Mouse (Mus musculus): ENCODE measurements around the gene Igsf3. TPM values are rescaled to one million over a fixed set of nuclear protein-coding genes. Genes with fewer than 3 reads are reported as not detected.

The Igsf3 gene
- polyA plus RNA-seq, 1 experiment from 2014 or later = 22.7 TPM

DNA sequence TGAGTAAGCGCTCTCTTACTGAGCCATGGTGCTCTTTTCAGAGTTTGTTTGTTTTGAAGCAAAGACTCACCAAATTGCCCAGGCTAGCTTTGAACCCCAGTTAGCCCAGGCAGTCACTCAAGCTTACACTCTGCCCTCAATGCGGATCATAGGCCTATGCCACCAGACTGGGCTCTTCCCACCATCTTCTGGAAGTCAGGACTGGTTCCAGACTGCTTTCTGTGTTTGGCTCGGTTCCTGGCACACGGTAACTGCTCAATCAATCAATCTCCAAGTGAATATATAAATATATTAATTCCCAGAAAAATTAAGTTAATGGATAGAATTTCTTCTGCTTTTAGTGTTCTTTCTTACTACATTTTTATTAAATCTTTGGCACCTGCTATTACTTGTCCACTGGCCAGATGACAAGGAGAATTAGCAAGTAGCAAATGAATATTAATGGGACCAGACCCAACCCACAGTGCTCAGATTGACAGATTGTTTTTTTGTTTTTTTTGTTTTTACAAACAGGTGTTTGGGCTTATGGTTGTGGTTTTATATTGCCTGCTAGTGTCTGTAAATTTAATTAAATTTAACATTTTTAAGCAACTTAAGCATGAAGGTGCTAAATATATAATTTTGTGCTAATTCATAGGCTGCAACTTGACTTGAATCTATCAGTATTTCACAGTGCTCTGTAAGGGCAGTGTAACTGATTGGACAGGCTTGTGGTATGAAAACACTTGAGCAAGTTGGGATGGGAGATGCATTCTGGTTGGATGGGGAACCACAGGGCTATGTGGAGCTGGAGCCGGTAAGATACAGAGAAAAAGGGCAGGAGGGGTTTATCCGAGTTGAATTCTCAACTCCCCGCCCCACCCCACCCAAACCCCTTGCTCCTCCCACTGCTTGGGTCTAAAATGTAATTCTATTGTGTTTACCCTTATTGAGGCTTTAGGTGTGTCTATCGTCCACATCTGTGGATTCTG, 20.0 kb upstream of the Igsf3 start:
- WGBS = 82% methylated on average over 8 of the region's 8 CpGs

DNA sequence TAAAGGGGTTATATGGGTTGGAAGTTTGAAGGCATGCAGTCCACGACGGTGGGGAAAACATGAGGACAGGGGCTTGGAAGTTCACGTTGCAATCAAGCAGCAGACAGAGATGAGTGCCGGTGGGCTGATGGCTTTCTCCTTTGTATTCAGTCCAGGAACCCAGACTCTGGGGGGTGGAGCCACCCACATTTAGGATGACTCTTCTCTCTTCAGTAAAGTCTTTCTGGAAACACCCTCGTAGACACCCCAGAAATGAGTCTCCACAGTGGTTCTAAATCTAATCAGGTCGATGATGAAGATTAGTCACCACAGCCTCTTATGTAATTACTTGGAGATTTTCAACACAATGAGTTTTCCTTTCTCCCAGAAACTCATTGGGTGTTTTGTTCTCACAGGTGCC, 16.1 kb upstream of the Igsf3 start:
- Histone ChIP-seq H3K4me1 (peaks cover 31% of the 10 kb centered on the region), H3K27me3 (ENCODE audit: low read depth, poor library complexity, severe bottlenecking) (no peaks in the 10 kb centered on the region), H3K36me3 (no peaks in the 10 kb centered on the region), H3K27ac (replicated peaks) (no peak overlapping the region), H3K9me3 (replicated peaks) (no peaks in the 10 kb centered on the region), H3K4me3 (no peak overlapping the region)
- DNase-seq (ENCODE audit: low spot score) = no peak
- WGBS = 87% methylated on average over 6 of the region's 6 CpGs

More for the DNA sequence above, 20.0 kb upstream of the Igsf3 start:
- H3K36me3 ChIP-seq = no peaks in the 10 kb centered on the region
- no peaks in the 10 kb centered on the region; the same call in 1 of the 2 replicates for H3K9me3 ChIP-seq (replicated peaks)
- no peak overlapping the region for H3K4me3 ChIP-seq
- peak overlapping the region; percentile 61; the same call in 1 of the 2 replicates for H3K27ac ChIP-seq (replicated peaks)
- DNase-seq (ENCODE audit: low spot score) = no peak
- no peaks in the 10 kb centered on the region for H3K27me3 ChIP-seq (ENCODE audit: low read depth, poor library complexity, severe bottlenecking)
- peaks cover 13% of the 10 kb centered on the region; the same call in 1 of the 2 replicates for H3K4me1 ChIP-seq

DNA sequence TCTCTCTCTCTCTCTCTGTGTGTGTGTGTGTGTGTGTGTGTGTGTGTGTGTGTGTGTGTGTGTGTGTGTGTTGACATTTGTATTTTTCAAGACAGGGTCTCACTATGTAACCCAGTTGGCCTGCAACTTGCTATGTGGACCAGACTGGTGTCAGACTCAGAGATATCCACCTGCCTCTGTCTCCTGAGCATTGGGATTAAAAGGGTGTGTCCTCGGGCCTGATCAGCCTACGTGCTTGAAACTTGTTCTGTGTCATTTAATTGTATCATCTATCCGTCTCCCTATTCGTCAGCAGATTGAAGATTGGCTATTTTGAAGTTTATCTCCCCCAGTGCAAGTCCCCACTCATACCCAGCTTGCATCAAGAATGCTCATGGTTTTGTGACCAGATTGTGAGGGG, 14.5 kb upstream of the Igsf3 start:
- H3K27me3 ChIP-seq (ENCODE audit: low read depth, poor library complexity, severe bottlenecking) = no peaks in the 10 kb centered on the region
- H3K4me1 ChIP-seq = peaks cover 37% of the 10 kb centered on the region
- no peak overlapping the region for H3K27ac ChIP-seq (replicated peaks)
- no peak overlapping the region for H3K4me3 ChIP-seq
- 93% methylated on average over 4 of the region's 4 CpGs for WGBS
- no peaks in the 10 kb centered on the region for H3K9me3 ChIP-seq (replicated peaks)
- H3K36me3 ChIP-seq = no peaks in the 10 kb centered on the region
- DNase-seq (ENCODE audit: low spot score) = no peak

DNA sequence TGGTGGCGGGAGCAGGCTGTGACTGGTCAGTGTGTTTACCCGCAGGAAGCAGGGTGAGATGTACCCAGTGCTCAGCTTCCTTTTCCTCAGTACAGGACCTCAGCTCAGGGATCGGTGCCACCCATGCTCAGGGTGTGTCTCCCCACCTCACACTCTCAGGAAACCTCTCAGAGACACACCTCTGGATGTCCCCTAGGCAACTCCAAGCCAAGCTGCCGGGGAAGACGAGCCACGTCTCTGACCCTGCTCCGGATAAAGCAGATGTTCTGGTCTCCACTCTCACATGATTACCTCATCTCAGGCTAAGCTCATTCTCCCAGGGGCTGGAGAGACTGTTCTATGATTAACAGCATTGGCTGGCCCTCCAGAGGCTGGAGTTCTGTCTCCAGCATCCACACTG, 13.3 kb upstream of the Igsf3 start:
- H3K27me3 ChIP-seq (ENCODE audit: low read depth, poor library complexity, severe bottlenecking) = peaks cover 2% of the 10 kb centered on the region; the same call in 1 of the 2 replicates
- H3K4me3 ChIP-seq = no peak overlapping the region
- 82% methylated on average over 7 of the region's 7 CpGs for WGBS
- no peaks in the 10 kb centered on the region for H3K36me3 ChIP-seq
- H3K9me3 ChIP-seq (replicated peaks) = no peaks in the 10 kb centered on the region
- H3K27ac ChIP-seq (replicated peaks) = no peak overlapping the region
- DNase-seq (ENCODE audit: low spot score) = no peak
- peaks cover 37% of the 10 kb centered on the region for H3K4me1 ChIP-seq

DNA sequence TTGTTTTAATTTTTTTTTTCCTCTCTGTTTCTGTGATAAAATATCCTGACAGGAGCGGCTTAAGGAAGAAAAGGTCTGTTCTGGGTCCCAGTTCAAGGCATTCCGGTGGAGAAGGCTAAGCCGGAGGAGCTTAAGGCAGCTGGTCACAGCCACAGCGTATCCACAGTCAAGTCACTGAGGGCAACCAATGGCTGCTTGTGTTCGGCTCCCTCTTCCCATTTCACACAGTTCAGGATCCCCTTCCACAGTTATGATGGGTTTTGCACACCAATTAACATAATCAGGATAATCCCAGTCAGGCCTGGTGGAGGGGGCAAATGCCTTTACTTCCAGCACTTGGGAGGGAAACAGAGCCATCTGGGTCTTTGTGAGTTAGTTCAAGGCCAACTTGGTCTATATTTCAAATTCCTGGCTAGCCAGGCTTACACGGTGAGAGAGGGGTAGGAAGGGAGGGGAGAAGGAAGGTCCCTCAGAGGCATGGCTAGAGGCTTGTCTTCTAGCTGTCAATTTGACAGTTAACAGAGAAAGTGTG, 11.7 kb upstream of the Igsf3 start:
- 24% methylated on average over 6 of the region's 6 CpGs for WGBS
- Histone ChIP-seq H3K9me3 (replicated peaks) (no peaks in the 10 kb centered on the region), H3K27ac (replicated peaks) (peak overlapping the region; percentile 74), H3K4me1 (peaks cover 37% of the 10 kb centered on the region), H3K4me3 (no peak overlapping the region), H3K27me3 (ENCODE audit: low read depth, poor library complexity, severe bottlenecking) (peaks cover 4% of the 10 kb centered on the region; the same call in 1 of the 2 replicates), H3K36me3 (no peaks in the 10 kb centered on the region)
- peak; percentile 60 for DNase-seq (ENCODE audit: low spot score)

DNA sequence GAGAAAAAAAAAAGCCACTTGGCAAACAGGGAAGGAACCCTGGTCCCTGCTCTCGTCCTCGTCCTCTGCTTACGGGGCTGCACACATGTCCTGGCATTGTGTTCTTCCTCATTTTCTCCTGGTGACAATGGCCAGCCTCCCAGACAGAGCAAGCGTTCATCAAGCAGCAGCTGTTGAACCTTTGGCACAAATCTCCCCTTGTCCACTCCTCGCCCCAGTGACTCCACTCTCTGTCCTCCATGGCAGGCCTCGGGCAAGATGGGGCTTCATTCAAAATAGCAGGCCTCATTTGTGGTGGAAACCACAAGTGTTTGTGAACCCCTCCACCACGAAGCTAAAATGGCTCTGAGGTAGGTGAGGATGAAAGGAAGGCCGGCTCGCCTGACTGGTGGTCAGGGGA, 11.0 kb upstream of the Igsf3 start:
- peaks cover 4% of the 10 kb centered on the region; the same call in 1 of the 2 replicates for H3K27me3 ChIP-seq (ENCODE audit: low read depth, poor library complexity, severe bottlenecking)
- no peak overlapping the region for H3K4me3 ChIP-seq
- H3K4me1 ChIP-seq = peaks cover 37% of the 10 kb centered on the region
- H3K36me3 ChIP-seq = no peaks in the 10 kb centered on the region
- peak; percentile 26 for DNase-seq (ENCODE audit: low spot score)
- 55% methylated on average over 9 of the region's 9 CpGs for WGBS
- H3K9me3 ChIP-seq (replicated peaks) = no peaks in the 10 kb centered on the region
- H3K27ac ChIP-seq (replicated peaks) = peak overlapping the region; percentile 74

DNA sequence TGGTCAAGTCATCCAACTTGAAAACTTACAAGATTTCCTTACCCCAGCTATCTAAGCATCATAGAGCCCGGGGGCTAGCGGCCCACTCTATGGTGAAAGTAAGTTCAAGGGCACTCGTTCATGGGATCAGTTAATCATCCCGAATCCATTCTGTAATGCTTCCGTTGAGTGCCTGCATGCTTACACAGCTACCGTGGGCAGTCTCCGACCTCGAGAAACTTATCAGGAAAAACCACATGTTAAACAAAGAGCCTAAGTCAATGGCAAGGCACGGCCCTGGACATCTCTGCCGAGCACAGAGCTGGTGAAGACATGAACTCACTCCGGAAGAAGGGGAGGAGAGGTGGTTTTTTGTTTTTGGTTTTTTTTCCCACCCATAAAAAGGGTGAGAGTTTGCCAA, 9.5 kb upstream of the Igsf3 start:
- 79% methylated on average over 11 of the region's 11 CpGs for WGBS
- H3K27me3 ChIP-seq (ENCODE audit: low read depth, poor library complexity, severe bottlenecking) = peaks cover 9% of the 10 kb centered on the region; the same call in 1 of the 2 replicates
- peaks cover 39% of the 10 kb centered on the region for H3K4me1 ChIP-seq
- no peaks in the 10 kb centered on the region for H3K36me3 ChIP-seq
- no peak for DNase-seq (ENCODE audit: low spot score)
- H3K9me3 ChIP-seq (replicated peaks) = no peaks in the 10 kb centered on the region
- H3K4me3 ChIP-seq = no peak overlapping the region
- 0 out of 2 replicates have a peak overlapping the region, but pooled peaks have one; percentile 74 for H3K27ac ChIP-seq (replicated peaks)

DNA sequence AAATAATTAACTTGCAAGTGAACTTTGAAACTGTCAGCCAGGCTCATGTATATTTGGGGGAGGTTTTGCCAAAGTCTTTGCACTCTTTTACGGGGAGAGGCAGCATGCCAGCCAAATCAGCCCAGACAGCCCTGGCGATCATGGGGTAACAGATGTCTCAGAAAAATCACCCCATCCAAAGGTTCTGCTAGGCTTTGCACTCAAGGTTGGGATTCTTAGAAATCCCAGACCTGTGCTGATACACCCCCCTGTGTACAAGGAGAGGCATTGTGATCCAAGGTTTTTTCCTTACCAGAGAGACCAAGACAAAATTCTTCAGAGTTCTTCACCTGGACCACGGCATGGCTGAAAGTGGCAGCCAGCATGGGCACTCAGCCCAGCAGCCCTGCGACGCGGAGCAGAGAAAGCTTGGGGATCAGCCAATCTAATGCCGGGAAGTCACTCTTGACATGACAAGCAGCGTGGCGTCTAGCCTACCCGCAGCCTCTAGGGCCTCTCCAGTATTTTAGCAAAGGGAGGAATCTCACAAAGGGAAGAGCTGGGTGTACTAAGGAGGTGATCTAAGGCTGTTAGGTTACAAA, 7.5 kb upstream of the Igsf3 start:
- H3K4me3 ChIP-seq = no peak overlapping the region
- no peaks in the 10 kb centered on the region for H3K36me3 ChIP-seq
- no peak for DNase-seq (ENCODE audit: low spot score)
- H3K9me3 ChIP-seq (replicated peaks) = no peaks in the 10 kb centered on the region
- peaks cover 19% of the 10 kb centered on the region; the same call in 1 of the 2 replicates for H3K27me3 ChIP-seq (ENCODE audit: low read depth, poor library complexity, severe bottlenecking)
- no peak overlapping the region for H3K27ac ChIP-seq (replicated peaks)
- WGBS = 65% methylated on average over 10 of the region's 10 CpGs
- peaks cover 33% of the 10 kb centered on the region for H3K4me1 ChIP-seq

DNA sequence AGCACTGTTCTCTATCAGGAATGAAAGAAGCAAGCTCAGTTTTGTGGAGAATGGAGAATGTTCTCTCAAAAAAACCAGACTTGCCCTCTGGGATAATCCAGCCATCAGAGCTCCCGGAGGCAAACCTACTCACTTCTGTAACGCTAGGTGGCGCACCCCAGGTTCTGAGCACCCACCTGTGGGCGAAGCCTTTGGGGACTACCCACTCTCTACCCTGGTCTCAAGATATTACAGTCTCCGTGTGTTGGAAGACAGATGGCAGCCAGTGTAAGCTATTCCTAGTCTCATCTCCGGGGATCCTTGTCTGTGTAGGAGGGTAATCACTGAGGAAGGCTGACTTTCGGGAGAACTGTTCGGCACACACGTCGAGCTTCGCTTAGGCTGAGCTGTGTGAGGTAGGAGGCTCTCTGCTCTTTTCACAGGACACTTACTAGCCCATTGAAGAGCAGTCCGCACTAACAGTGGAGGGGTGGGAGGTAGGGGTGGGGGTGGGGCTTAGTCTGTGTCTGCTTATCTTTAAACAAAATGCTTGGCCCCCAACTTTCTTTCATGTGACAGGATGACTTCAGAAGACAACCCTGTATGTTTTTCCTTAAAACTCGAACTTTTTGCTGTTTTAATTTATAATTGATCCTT, 4.4 kb upstream of the Igsf3 start:
- 40% methylated on average over 13 of the region's 13 CpGs for WGBS
- peaks cover 34% of the 10 kb centered on the region for H3K27me3 ChIP-seq (ENCODE audit: low read depth, poor library complexity, severe bottlenecking)
- peaks cover 22% of the 10 kb centered on the region for H3K4me1 ChIP-seq
- H3K36me3 ChIP-seq = no peaks in the 10 kb centered on the region
- no peaks in the 10 kb centered on the region for H3K9me3 ChIP-seq (replicated peaks)
- DNase-seq (ENCODE audit: low spot score) = peak; percentile 44
- H3K27ac ChIP-seq (replicated peaks) = no peak overlapping the region
- no peak overlapping the region for H3K4me3 ChIP-seq

DNA sequence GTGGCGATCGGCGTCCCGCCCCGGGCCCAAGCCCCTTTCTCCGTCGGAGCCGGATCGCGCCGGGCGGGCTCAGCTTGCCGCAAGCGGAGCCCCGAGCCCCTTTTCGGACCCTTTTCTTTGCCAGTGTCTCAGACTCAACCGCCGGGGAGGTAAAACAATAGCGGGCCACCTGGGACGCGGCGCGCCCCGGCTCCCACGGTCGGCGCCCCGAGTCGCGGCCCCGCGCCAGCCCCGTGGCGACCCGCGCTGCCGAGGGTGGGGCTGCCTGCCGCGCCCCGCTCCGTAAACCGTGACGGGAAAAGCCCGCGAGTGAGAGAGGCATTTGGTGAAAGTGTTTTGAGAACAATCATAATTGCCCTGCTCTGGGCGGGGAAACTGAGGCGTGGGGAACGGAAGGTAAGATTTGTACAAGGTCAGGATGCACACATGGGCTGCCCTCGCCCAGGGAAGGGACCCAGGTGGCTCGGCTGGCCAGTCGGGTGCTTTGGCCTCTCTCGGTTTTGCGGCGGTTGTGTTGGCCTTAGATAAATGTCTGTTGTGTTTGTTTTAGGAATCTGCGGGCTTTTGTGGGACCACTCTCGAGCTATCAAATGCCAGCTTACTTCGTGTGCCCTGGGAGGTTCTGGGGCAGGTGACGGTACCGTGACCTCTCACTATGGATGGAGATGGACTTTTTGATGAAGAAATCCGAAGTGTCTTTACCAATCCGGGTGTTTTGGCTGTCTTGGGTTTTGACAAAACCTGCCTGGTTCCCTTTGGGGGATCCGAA, 557 bp downstream of the Igsf3 start:
- DNase-seq (ENCODE audit: low spot score) = no peak
- no peaks in the 10 kb centered on the region for H3K9me3 ChIP-seq (replicated peaks)
- peaks cover 69% of the 10 kb centered on the region for H3K4me1 ChIP-seq
- H3K27ac ChIP-seq (replicated peaks) = peak overlapping the region; percentile 91
- under 1% methylated on average over 62 of the region's 62 CpGs for WGBS
- H3K36me3 ChIP-seq = no peaks in the 10 kb centered on the region
- H3K27me3 ChIP-seq (ENCODE audit: low read depth, poor library complexity, severe bottlenecking) = peaks cover 40% of the 10 kb centered on the region
- peak overlapping the region; percentile 92 for H3K4me3 ChIP-seq

DNA sequence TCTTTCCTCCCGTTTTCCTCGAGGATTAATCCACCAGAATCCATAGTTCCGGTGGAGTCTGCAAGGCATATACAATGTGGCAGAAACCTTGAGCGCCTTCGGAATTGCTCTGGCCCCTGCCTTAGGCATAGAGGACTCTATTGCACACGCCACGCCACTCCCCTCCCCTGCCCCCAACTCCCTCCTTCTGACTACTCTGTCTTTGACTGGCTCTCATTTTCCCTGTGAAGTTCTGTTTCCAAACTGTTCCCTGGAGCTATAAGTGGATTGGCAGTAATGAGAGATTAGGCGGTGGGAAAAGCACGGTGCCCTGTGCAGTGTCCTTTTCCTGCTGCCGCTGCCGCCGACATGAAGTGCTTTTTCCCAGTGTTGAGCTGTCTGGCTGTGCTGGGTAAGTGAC, 1.2 kb downstream of the Igsf3 start:
- Histone ChIP-seq H3K27me3 (ENCODE audit: low read depth, poor library complexity, severe bottlenecking) (peaks cover 40% of the 10 kb centered on the region), H3K27ac (replicated peaks) (peak overlapping the region; percentile 91), H3K36me3 (no peaks in the 10 kb centered on the region), H3K4me3 (peak overlapping the region; percentile 92), H3K4me1 (peaks cover 74% of the 10 kb centered on the region), H3K9me3 (replicated peaks) (no peaks in the 10 kb centered on the region)
- peak; percentile 48 for DNase-seq (ENCODE audit: low spot score)
- WGBS = under 1% methylated on average over 12 of the region's 12 CpGs

DNA sequence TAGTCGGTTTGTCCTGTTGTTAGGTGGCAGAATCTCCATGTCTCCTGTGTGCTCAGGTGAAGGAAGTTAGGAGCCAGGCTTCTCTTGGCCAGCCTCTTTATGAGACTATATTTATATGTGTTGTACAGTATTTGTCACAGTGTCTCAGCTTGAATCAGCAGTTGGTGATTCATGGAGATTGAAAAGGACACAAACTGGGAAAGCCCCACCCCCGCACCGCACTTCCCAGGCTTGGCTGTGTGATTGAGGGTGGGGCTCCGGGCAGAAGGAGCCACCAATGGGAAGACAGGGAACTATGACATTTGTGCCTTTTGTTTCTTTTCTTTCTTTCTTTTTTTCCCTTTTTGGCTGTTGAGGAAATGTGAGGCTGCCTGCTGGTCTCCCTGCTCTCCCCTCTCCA, 2.9 kb downstream of the Igsf3 start:
- H3K27me3 ChIP-seq (ENCODE audit: low read depth, poor library complexity, severe bottlenecking) = peaks cover 26% of the 10 kb centered on the region
- H3K4me1 ChIP-seq = peaks cover 77% of the 10 kb centered on the region
- H3K27ac ChIP-seq (replicated peaks) = no peak overlapping the region; the same call in 1 of the 2 replicates
- DNase-seq (ENCODE audit: low spot score) = no peak
- no peaks in the 10 kb centered on the region for H3K9me3 ChIP-seq (replicated peaks)
- WGBS = 36% methylated on average over 4 of the region's 4 CpGs
- no peaks in the 10 kb centered on the region for H3K36me3 ChIP-seq
- H3K4me3 ChIP-seq = peak overlapping the region; percentile 92
